Mouse (Mus musculus) megakaryocyte, embryonic 14.5 days (primary cell): ENCODE results near the gene Kcnab3.

ENCODE experiments used
- FLI1 ChIP-seq: IDR thresholded peaks from 2 replicates; pipeline ENCODE4 v1.6.1; 2012; ENCODE audit warnings: low read length, inconsistent platforms, mixed read lengths
- GATA1 ChIP-seq: IDR thresholded peaks from 3 replicates; pipeline ENCODE4 v1.6.1; 2012; ENCODE audit warnings: mixed read lengths, low read length, inconsistent platforms, borderline replicate concordance

- TF ChIP-seq GATA1: no peak
- TF ChIP-seq FLI1: no peak
These were observed 5.1 kb downstream of the Kcnab3 start for GRCm38 (mm10) chr11:69331152-69331551.
